Mouse (Mus musculus) ES-E14 (cell line): ENCODE results near the gene Bhlhe41. TPM values are rescaled to one million over a fixed set of nuclear protein-coding genes. Genes with fewer than 3 reads are reported as not detected.

ENCODE experiments used
- DNase-seq: peaks from one replicate; pipeline ENCODE4 v3.0.0-alpha.2; 2013; ENCODE audit warnings: low read depth, low spot score
- H3K27ac ChIP-seq: 2 replicates; pipeline ENCODE4 v1.5.1; 2012; ENCODE audit warnings: low read depth, mild to moderate bottlenecking, low read length, moderate library complexity, mixed read lengths; ENCODE audit not compliant: poor library complexity, insufficient read depth, severe bottlenecking
- H3K36me3 ChIP-seq: 2 replicates; pipeline ENCODE4 v1.6.1; 2012; ENCODE audit warnings: mild to moderate bottlenecking, low read length, moderate library complexity, mixed read lengths; ENCODE audit not compliant: control insufficient read depth, poor library complexity, insufficient read depth, severe bottlenecking
- H3K4me1 ChIP-seq, 2 experiments: fragments of 150-350 bp in 1 of 2; sonication (generic) in 1 of 2; 2 replicates each; pipeline ENCODE4 v1.6.1; 2012; ENCODE audit warnings: low read length in 2 of 2, mild to moderate bottlenecking in 1 of 2, mixed read lengths in 1 of 2; ENCODE audit not compliant: control insufficient read depth in 2 of 2, insufficient read depth in 2 of 2, poor library complexity in 1 of 2
- H3K4me3 ChIP-seq, 2 experiments: fragments of 150-350 bp in 1 of 2; sonication (generic) in 1 of 2; 2 replicates each; pipeline ENCODE4 v1.5.1; 2012; ENCODE audit warnings: low read length in 2 of 2, low read depth in 1 of 2, mild to moderate bottlenecking in 1 of 2, mixed read lengths in 1 of 2; ENCODE audit not compliant: insufficient read depth in 1 of 2, poor library complexity in 1 of 2, severe bottlenecking in 1 of 2
- H3K9ac ChIP-seq: 2 replicates; pipeline ENCODE4 v1.6.1; 2012; ENCODE audit warnings: low read depth, mild to moderate bottlenecking, low read length, mixed read lengths; ENCODE audit not compliant: poor library complexity, insufficient read depth, severe bottlenecking
- H3K9me3 ChIP-seq: fragments of 150-350 bp; sonication (generic); 2 replicates; pipeline ENCODE4 v1.6.1; 2012; ENCODE audit warnings: low read depth, mild to moderate bottlenecking, low read length; ENCODE audit not compliant: control insufficient read depth, insufficient read depth
- CHD2 ChIP-seq: IDR thresholded peaks from 2 replicates; pipeline ENCODE4 v1.6.1; 2014; ENCODE audit warnings: mild to moderate bottlenecking, low read depth, low read length, inconsistent platforms
- HCFC1 ChIP-seq: IDR thresholded peaks from 2 replicates; pipeline ENCODE4 v1.6.1; 2012; ENCODE audit warnings: low read length, inconsistent platforms, borderline replicate concordance; ENCODE audit not compliant: insufficient read depth
- MAFK ChIP-seq: IDR thresholded peaks from 2 replicates; pipeline ENCODE4 v1.6.1; 2014; ENCODE audit warnings: mild to moderate bottlenecking, low read depth, low read length, inconsistent platforms; ENCODE audit not compliant: insufficient read depth
- ZC3H11A ChIP-seq: IDR thresholded peaks from 2 replicates; pipeline ENCODE4 v1.6.1; 2012; ENCODE audit warnings: low read depth, mild to moderate bottlenecking, inconsistent platforms, low read length, borderline replicate concordance
- ZNF384 ChIP-seq: IDR thresholded peaks from 2 replicates; pipeline ENCODE4 v1.6.1; 2012; ENCODE audit warnings: low read depth, low read length, inconsistent platforms
- in situ Hi-C, 2 experiments: fragments of 600-800 bp; cut with MboI; formaldehyde crosslinking; loops; one replicate each; pipeline ENCODE4 v1.15.1; 2025; ENCODE audit warnings: low sequenced_read_pairs in 2 of 2, inconsistent platforms in 1 of 2; ENCODE audit not compliant: unreplicated experiment in 2 of 2
- total RNA-seq: library from RNA; depleted of rRNA; stranded (reverse); fragments of 300-350 nt; gene quantifications from 2 replicates; pipeline ENCODE4 v1.2.3, GENCODE M21; 2012

The Bhlhe41 gene
- total RNA-seq, 1 experiment = 0.54 TPM

DNA sequence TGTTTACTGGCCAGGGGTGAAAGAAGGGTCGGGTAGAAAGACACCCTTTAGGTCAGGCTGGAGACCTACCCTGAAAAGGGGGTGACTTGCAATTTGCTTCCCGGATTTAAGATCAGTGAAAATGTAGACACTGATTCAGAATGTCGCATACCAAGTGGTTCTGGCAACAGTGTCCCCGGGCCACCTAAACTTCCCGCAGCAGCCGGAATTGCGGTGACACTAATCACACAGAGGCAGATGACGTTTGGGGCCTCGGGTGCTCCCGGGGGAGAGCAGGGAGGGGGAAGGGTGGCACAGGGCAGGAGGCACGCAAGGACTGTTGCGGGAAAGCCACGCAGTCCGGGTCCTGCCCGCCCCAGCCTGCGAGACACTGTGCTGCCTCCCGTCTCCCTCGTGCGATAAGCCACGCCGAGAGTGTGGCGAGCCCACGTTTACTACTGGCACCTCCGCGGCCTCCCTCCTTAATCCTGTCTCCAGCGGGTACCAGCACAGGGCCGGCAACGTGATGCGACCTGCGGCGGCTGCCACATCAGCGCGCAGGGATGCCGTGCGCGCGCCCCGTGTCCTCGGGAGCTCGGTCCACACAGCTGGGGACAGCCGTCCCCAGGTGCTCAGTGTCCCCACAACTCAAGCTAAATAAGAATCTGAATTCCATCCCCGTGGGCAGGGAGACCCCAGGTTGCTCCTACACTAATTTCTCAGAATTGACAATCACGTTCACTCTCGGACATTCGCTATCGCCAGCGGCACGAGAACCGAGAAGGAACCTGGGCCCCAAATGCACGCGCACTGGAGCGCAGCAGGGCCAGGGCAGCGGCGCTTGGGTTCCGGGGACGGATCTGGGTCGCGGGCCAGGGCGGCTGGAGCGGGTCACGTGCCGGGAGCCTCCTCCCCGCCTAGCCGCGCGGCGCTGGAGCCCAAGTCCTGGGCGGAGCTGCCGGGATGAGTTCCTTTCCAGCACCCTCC lies 811 bp upstream of the Bhlhe41 start:
- no peak overlapping the region for H3K27ac ChIP-seq
- H3K36me3 ChIP-seq = no peaks in the 10 kb centered on the region
- H3K4me1 ChIP-seq = no peaks in the 10 kb centered on the region; a peak in 1 of 4 replicates
- no peaks in the 10 kb centered on the region for H3K9me3 ChIP-seq
- no peak for TF ChIP-seq ZNF384
- no peak for TF ChIP-seq HCFC1
- no peak for TF ChIP-seq CHD2
- no peak for TF ChIP-seq ZC3H11A
- no peak for TF ChIP-seq MAFK
- peak; percentile 47 for DNase-seq
- in situ Hi-C loops = no loop called here
- peak overlapping the region; percentile 44 to 69 for H3K4me3 ChIP-seq
- H3K9ac ChIP-seq = peak overlapping the region; percentile 37; the same call in 1 of the 2 replicates

DNA sequence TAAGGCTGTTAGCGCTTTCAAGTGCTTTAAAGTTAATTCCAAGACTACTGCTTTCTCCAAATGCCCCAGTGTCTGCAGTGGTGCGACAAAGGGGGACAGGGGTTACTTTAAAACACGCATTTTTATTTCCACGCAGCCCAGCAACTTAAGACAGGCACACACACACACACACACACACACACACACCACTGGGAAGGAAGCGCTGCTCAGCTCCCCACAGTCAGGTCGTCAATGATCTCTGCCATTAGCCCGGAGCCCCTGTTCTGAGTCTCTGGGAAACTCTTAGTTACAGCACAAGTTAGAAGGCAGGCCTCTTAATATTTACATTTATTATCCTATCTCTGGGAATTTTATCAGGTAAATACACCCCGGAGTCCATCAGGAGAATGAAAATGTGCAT lies 1.2 kb downstream of the Bhlhe41 start:
- Histone ChIP-seq H3K4me1 (no peaks in the 10 kb centered on the region; a peak in 1 of 4 replicates), H3K9me3 (no peaks in the 10 kb centered on the region), H3K4me3 (peak overlapping the region; percentile 64 to 71; a peak in 1 of 4 replicates), H3K9ac (no peak overlapping the region), H3K27ac (no peak overlapping the region), H3K36me3 (no peaks in the 10 kb centered on the region)
- DNase-seq = no peak
- in situ Hi-C loops = no loop called here
- TF ChIP-seq MAFK (no peak), HCFC1 (no peak), ZNF384 (no peak), ZC3H11A (no peak), CHD2 (no peak)

DNA sequence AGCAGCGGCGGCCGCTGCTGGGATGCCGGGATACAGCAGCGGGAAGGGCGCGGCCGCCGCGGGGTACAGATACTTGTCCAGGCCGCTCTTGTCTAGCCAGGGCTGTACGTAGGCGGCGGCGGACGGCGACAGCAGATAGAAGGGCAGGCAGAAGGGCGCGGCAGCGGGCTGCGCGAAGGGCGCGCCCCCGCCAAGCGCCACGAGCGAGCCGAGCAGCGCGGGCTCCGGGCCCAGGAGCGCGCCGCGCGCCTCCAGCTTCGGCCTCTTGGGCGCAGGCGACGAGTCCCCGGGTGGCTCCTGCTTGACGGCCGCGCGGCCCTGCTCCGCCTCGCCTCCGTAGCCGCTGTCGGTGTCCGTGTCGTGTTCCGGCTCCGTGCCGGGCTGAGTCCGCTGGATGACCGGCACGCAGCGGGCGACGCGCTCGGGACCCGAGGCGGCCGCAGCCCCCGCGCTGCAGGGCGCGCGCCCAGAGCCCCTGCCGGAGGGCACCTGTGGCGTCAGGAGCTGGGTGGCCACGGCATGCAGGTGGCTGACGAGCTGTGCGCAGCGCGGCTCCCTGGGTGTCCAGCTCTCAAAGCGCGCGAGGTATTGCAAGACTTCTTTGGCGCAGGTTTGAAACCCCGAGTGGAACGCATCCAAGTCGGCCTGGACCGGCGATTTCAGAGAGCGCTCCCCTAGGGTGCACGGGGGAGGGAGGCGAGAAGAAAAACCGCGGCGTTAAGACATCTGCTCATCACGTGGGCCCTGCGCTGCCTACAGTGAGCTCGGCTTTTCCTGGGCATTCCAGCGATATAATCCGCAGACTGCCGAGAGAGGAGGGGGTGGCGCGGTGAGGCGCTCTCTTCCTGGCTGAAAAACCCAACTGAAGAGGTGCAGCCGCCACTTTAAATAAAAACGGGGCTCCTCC lies 2.0 kb downstream of the Bhlhe41 start:
- Histone ChIP-seq H3K36me3 (no peaks in the 10 kb centered on the region), H3K27ac (no peak overlapping the region), H3K4me3 (peak overlapping the region; percentile 64 to 71), H3K9ac (peak overlapping the region; percentile 50; the same call in 1 of the 2 replicates), H3K9me3 (no peaks in the 10 kb centered on the region), H3K4me1 (no peaks in the 10 kb centered on the region; a peak in 1 of 4 replicates)
- peak; percentile 56 for DNase-seq
- in situ Hi-C loops = no loop called here
- TF ChIP-seq HCFC1 (no peak), ZNF384 (no peak), CHD2 (no peak), MAFK (no peak), ZC3H11A (no peak)

DNA sequence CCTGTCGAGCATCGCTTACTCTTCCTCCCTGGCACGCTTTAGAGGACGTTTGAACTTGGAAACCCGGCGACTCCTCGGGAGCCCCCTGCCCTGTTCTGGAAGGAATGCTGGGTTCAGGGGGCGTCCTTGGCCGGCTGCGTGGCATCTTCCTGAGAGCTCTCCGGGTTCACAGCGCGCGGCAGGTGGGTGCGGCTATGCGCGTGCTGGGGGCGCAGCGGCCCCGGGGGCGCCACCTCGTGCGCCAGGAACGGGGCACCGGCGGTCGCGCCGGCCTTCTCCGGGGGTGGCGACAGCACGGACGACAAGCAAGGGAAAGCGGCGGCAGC lies 2.7 kb downstream of the Bhlhe41 start:
- Histone ChIP-seq H3K27ac (no peak overlapping the region), H3K9ac (peak overlapping the region; percentile 50; the same call in 1 of the 2 replicates), H3K36me3 (no peaks in the 10 kb centered on the region), H3K4me1 (no peaks in the 10 kb centered on the region; a peak in 1 of 4 replicates), H3K4me3 (peak overlapping the region; percentile 64 to 71), H3K9me3 (no peaks in the 10 kb centered on the region)
- no peak for DNase-seq
- in situ Hi-C loops = no loop called here
- no peak for TF ChIP-seq MAFK
- TF ChIP-seq ZNF384 = no peak
- no peak for TF ChIP-seq ZC3H11A
- no peak for TF ChIP-seq HCFC1
- TF ChIP-seq CHD2 = no peak
